Mouse (Mus musculus) monocyte, adult 5-6 weeks (primary cell): ENCODE data around the gene Adap2. TPM values are rescaled to one million over a fixed set of nuclear protein-coding genes. Genes with fewer than 3 reads are reported as not detected.

Experiments used
- total RNA-seq: library from RNA; stranded (forward); fragments of 200-1000, 200-491, 200-594 nt; gene quantifications from 3 replicates; pipeline ENCODE4 v1.2.3, GENCODE M21; 2017

The Adap2 gene
- total RNA-seq, 1 experiment from 2014 or later, result 8.7 TPM

Other genes starting within 250 kb of the Adap2 start
- 55.7 to 87.3 TPM (median 65.7 TPM) in 3 replicates for gene Utp6, start 191.7 kb upstream of the Adap2 start, total RNA-seq
- gene Suz12, start 161.0 kb upstream of the Adap2 start, total RNA-seq, result 35.9 to 53.1 TPM (median 37.2 TPM) in 3 replicates
- 144 to 183 TPM (median 162 TPM) in 3 replicates for gene Crlf3, start 73.1 kb upstream of the Adap2 start, total RNA-seq
- gene Atad5, start 64.7 kb upstream of the Adap2 start, total RNA-seq, result 3.5 to 5.8 TPM (median 4.6 TPM) in 3 replicates
- 2.9 to 11.4 TPM (median 5.8 TPM) in 3 replicates for gene Tefm, start 11.9 kb upstream of the Adap2 start, total RNA-seq
- gene Rnf135, start 29.7 kb downstream of the Adap2 start, total RNA-seq, result 5.0 to 10.4 TPM (median 6.2 TPM) in 3 replicates
- gene Rhot1, start 54.9 kb downstream of the Adap2 start, total RNA-seq, result 48.4 to 57.1 TPM (median 56.2 TPM) in 3 replicates
- gene Rhbdl3, start 146.8 kb downstream of the Adap2 start, total RNA-seq, result not detected in 3 replicates
- 4.8 to 8.8 TPM (median 8.3 TPM) in 3 replicates for gene 5730455P16Rik, start 223.9 kb downstream of the Adap2 start, total RNA-seq
- 195 to 258 TPM (median 204 TPM) in 3 replicates for gene Zfp207, start 229.2 kb downstream of the Adap2 start, total RNA-seq